Mouse (Mus musculus): ENCODE measurements around the gene Slc26a9. TPM values are rescaled to one million over a fixed set of nuclear protein-coding genes. Genes with fewer than 3 reads are reported as not detected.

Gene Slc26a9
- polyA plus RNA-seq, 1 experiment from 2014 or later, result 0.62 TPM

DNA sequence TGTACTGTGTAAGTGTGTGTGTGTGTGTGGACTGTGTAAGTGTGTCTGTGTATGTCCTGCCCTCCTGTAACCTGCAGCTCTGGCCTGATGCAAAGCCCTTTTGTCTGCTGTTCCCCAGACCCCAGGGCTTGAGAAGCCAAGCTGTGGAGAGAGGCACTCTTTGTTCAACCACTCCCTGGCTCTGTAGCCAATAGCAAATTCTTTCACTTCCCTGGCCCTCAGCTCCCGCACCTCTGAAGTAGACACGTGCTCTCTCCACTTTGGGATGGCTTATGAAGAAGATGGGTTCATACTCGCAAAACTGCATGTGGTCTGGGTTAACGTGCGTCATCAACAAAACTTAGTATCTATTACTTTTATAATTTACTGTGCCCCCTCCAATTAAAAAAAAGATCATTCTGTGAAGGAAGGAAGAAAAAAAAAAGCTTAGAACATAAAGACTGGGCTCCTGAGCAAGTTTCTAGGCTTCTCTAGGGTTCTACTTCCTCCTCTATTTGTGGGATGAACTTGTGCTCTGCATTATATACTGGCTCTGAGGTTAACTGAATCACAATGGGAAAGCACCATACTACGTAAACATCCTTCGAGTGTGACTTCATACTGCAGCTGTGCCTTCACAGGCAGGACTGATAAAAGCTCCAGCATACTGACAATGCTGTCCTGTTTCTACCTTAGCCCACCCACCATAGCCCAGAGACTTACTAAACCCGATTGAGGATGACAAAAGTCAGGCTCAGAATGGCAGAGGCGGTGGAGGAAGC lies 16.0 kb downstream of the Slc26a9 start:
- Histone ChIP-seq H3K4me3 (ENCODE audit: low read length) (no peak overlapping the region), H3K27me3 (ENCODE audit: control insufficient read depth, insufficient read depth, low read length) (no peaks in the 10 kb centered on the region), H3K36me3 (ENCODE audit: control insufficient read depth, insufficient read depth, low read length) (no peaks in the 10 kb centered on the region), H3K9ac (ENCODE audit: low read depth, low read length) (no peak overlapping the region), H3K27ac (ENCODE audit: low read depth, low read length) (no peak overlapping the region), H3K4me1 (ENCODE audit: control insufficient read depth, insufficient read depth, low read length) (no peaks in the 10 kb centered on the region), H3K9me3 (ENCODE audit: control insufficient read depth, low read length) (no peaks in the 10 kb centered on the region), H3K4me2 (replicated peaks; ENCODE audit: low read depth, low read length) (no peak overlapping the region)
- WGBS, result 79% methylated on average over 9 of the region's 9 CpGs
- no peak for ATAC-seq (ENCODE audit: low FRiP score, low TSS enrichment)

DNA sequence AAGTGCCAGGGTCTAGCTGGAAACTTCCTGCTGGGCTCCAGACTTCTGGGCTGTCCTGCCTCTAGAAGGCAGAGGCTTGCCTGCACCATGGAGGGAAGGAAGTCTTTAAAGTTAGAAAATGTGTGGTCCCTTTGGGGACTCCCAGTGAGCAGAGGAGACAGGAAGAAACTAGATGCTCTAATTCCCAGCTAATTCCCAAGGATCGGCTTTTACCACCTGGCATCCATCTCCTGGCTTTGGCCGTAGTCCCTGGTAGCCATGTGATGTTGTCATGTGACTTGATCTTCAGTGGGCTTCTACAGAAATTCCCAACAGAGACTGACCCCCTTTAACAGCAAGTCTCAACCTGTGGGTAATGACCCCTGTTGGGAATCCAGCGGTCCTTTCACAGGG lies 16.6 kb downstream of the Slc26a9 start:
- no peak for ATAC-seq (ENCODE audit: low FRiP score, low TSS enrichment)
- Histone ChIP-seq H3K27ac (ENCODE audit: low read depth, low read length) (no peak overlapping the region), H3K9ac (ENCODE audit: low read depth, low read length) (no peak overlapping the region), H3K4me3 (ENCODE audit: low read length) (no peak overlapping the region), H3K9me3 (ENCODE audit: control insufficient read depth, low read length) (no peaks in the 10 kb centered on the region), H3K27me3 (ENCODE audit: control insufficient read depth, insufficient read depth, low read length) (no peaks in the 10 kb centered on the region), H3K4me2 (replicated peaks; ENCODE audit: low read depth, low read length) (no peak overlapping the region), H3K4me1 (ENCODE audit: control insufficient read depth, insufficient read depth, low read length) (no peaks in the 10 kb centered on the region), H3K36me3 (ENCODE audit: control insufficient read depth, insufficient read depth, low read length) (no peaks in the 10 kb centered on the region)
- WGBS, result 87% methylated on average over 3 of the region's 3 CpGs

DNA sequence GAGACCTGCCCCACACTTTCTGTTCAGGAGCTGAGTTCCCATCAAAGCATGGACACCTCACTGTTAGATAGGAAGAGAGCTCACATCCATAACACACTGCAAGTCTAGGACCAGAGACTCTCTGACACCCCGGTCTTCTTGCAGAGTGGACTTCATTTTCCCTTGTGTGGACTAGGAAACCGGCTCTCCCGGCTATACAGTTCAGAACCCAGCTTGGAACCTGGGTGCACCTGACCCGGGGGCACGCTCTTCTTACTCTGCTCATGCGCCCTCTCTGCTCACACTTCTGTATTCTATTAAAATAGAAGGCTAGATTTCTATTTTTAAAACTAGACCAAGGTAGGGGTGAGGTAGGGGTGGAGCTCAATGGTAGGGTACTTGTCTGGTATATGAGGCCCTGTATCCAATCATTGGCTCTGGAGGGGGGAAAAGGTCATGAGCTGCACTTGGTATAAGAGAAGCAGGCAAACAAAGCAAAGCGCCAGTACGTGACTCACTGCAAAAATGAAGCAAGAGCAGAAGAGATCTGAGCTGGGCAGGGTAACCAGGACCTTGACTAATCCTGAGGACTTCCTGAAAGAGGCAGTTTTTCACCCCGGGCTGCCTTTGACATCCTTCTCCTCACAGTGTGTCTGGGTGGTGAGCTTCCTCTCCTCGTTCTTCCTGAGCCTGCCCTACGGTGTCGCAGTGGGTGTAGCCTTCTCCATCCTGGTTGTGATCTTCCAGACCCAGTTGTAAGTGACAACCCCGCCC lies 17.4 kb downstream of the Slc26a9 start:
- Histone ChIP-seq H3K4me1 (ENCODE audit: control insufficient read depth, insufficient read depth, low read length) (no peaks in the 10 kb centered on the region), H3K9me3 (ENCODE audit: control insufficient read depth, low read length) (no peaks in the 10 kb centered on the region), H3K4me3 (ENCODE audit: low read length) (no peak overlapping the region), H3K9ac (ENCODE audit: low read depth, low read length) (no peak overlapping the region), H3K4me2 (replicated peaks; ENCODE audit: low read depth, low read length) (no peak overlapping the region), H3K27ac (ENCODE audit: low read depth, low read length) (no peak overlapping the region), H3K36me3 (ENCODE audit: control insufficient read depth, insufficient read depth, low read length) (no peaks in the 10 kb centered on the region), H3K27me3 (ENCODE audit: control insufficient read depth, insufficient read depth, low read length) (no peaks in the 10 kb centered on the region)
- WGBS, result 81% methylated on average over 13 of the region's 13 CpGs
- no peak for ATAC-seq (ENCODE audit: low FRiP score, low TSS enrichment)

DNA sequence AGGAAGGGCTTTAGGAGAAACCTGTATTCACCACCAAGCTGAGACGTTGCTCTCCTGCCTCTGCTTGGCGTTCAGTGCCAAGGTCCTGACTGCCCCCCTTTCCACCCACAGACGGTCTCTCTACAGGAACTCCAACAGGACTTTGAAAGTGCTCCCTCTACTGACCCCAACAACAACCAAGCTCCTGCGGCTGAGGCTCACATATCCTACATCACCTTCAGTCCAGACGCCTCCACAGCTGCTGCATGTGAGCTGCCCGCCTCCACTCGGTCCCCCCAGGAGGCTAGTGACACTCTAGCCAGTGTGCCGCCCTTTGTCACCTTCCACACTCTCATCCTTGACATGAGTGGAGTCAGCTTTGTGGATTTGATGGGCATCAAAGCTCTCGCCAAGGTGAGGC lies 19.9 kb downstream of the Slc26a9 start:
- ATAC-seq (ENCODE audit: low FRiP score, low TSS enrichment), result no peak
- Histone ChIP-seq H3K4me1 (ENCODE audit: control insufficient read depth, insufficient read depth, low read length) (no peaks in the 10 kb centered on the region), H3K27ac (ENCODE audit: low read depth, low read length) (no peak overlapping the region), H3K4me3 (ENCODE audit: low read length) (no peak overlapping the region), H3K9me3 (ENCODE audit: control insufficient read depth, low read length) (no peaks in the 10 kb centered on the region), H3K36me3 (ENCODE audit: control insufficient read depth, insufficient read depth, low read length) (no peaks in the 10 kb centered on the region), H3K27me3 (ENCODE audit: control insufficient read depth, insufficient read depth, low read length) (no peaks in the 10 kb centered on the region), H3K4me2 (replicated peaks; ENCODE audit: low read depth, low read length) (no peak overlapping the region), H3K9ac (ENCODE audit: low read depth, low read length) (no peak overlapping the region)
- 50% methylated on average over 9 of the region's 9 CpGs for WGBS

DNA sequence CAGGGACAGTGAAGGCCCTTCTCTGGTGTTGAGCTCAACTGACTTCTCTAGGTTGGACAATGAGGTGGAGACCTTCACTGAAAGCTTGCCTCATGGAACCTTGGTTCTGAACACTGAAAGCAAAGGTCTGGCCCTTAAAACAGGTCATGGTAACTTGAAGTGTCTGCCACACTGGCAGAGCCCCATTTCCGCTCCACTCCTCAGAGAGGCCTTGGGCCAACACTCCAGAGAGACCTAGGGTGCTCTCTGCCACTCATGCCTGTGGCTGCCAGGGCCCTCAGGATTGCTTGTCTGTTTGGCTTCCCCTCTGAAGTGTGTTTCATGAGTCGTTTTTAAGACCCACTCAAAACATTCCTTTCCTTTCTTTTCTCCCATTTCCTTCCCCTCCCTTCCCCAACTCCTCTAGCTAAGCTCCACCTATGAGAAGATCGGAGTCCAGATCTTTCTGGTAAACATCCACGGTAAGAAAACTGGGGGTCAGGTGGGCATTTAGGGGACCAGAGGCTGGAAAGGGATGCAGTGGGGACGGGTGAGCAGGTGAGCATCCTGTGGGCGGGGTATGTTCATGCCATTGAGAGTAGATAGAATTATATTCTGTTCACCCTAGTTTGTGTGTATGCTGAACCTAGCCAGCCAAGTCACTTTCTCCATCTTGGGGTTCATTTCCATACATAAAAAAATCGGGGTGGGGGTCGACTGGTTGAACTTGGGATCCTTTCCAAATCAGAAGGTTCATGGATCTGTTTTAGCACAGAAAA lies 20.9 kb downstream of the Slc26a9 start:
- H3K9me3 ChIP-seq (ENCODE audit: control insufficient read depth, low read length), result no peaks in the 10 kb centered on the region
- 64% methylated on average over 8 of the region's 8 CpGs for WGBS
- no peaks in the 10 kb centered on the region for H3K4me1 ChIP-seq (ENCODE audit: control insufficient read depth, insufficient read depth, low read length)
- H3K4me3 ChIP-seq (ENCODE audit: low read length), result no peak overlapping the region
- H3K36me3 ChIP-seq (ENCODE audit: control insufficient read depth, insufficient read depth, low read length), result no peaks in the 10 kb centered on the region
- H3K27me3 ChIP-seq (ENCODE audit: control insufficient read depth, insufficient read depth, low read length), result no peaks in the 10 kb centered on the region
- ATAC-seq (ENCODE audit: low FRiP score, low TSS enrichment), result no peak
- H3K27ac ChIP-seq (ENCODE audit: low read depth, low read length), result no peak overlapping the region
- no peak overlapping the region for H3K4me2 ChIP-seq (replicated peaks; ENCODE audit: low read depth, low read length)
- H3K9ac ChIP-seq (ENCODE audit: low read depth, low read length), result no peak overlapping the region

DNA sequence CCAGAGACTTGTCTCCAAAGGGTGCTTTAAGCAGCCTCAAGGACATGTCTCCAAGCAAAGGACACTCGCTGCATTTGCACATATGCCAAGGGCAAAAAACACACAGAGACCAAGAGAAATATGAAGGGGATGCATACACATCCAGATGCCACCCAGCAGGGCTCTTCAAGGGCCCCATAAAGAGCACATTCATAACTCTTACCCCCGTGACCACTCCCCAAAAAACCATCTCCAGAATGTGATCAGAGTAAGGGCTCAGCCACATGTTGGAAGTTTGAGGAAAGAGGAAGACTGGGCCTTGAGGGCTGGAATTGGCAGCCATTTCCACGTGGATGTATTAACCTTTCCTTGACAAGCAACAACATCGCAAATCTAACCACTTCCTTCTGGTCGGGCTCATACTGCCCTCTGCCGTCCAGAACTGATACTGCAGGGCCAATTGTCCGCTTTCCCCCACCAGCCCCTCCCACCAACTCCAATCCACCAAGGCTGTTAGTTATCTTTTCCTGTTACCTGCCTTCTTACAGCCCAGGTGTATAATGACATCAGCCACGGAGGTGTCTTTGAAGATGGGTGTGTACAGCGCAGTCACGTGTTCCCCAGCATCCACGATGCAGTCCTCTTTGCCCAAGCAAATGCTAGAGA lies 21.7 kb downstream of the Slc26a9 start:
- ATAC-seq (ENCODE audit: low FRiP score, low TSS enrichment), result peak; percentile 62
- 12% methylated on average over 11 of the region's 11 CpGs for WGBS
- H3K4me1 ChIP-seq (ENCODE audit: control insufficient read depth, insufficient read depth, low read length), result no peaks in the 10 kb centered on the region
- no peaks in the 10 kb centered on the region for H3K36me3 ChIP-seq (ENCODE audit: control insufficient read depth, insufficient read depth, low read length)
- no peak overlapping the region for H3K9ac ChIP-seq (ENCODE audit: low read depth, low read length)
- H3K4me2 ChIP-seq (replicated peaks; ENCODE audit: low read depth, low read length), result no peak overlapping the region
- H3K27ac ChIP-seq (ENCODE audit: low read depth, low read length), result no peak overlapping the region
- no peaks in the 10 kb centered on the region for H3K9me3 ChIP-seq (ENCODE audit: control insufficient read depth, low read length)
- no peaks in the 10 kb centered on the region for H3K27me3 ChIP-seq (ENCODE audit: control insufficient read depth, insufficient read depth, low read length)
- no peak overlapping the region for H3K4me3 ChIP-seq (ENCODE audit: low read length)

DNA sequence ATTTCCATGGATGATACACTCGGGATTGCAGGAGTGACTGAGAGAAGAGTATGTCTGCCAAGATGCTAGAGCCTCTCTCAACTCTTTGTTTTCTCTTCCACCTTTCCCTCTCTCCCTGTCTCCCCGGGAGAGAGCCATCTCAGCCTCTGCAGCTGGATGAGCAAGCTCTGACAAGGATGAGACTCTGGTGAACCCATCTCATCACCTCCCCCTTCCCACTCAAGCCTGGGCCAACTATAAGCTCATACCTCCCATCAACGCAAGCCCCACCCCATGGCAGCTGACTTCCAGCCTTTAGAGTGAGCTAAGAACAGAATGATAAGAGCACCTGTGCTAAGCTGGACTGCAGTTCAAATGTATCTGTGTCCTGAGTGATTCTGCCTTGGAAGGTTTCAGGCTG lies 25.5 kb downstream of the Slc26a9 start:
- no peaks in the 10 kb centered on the region for H3K36me3 ChIP-seq (ENCODE audit: control insufficient read depth, insufficient read depth, low read length)
- no peak overlapping the region for H3K4me2 ChIP-seq (replicated peaks; ENCODE audit: low read depth, low read length)
- H3K27me3 ChIP-seq (ENCODE audit: control insufficient read depth, insufficient read depth, low read length), result no peaks in the 10 kb centered on the region
- WGBS, result 66% methylated on average over 3 of the region's 3 CpGs
- no peak overlapping the region for H3K27ac ChIP-seq (ENCODE audit: low read depth, low read length)
- H3K9me3 ChIP-seq (ENCODE audit: control insufficient read depth, low read length), result no peaks in the 10 kb centered on the region
- no peak overlapping the region for H3K9ac ChIP-seq (ENCODE audit: low read depth, low read length)
- no peaks in the 10 kb centered on the region for H3K4me1 ChIP-seq (ENCODE audit: control insufficient read depth, insufficient read depth, low read length)
- ATAC-seq (ENCODE audit: low FRiP score, low TSS enrichment), result no peak
- no peak overlapping the region for H3K4me3 ChIP-seq (ENCODE audit: low read length)

DNA sequence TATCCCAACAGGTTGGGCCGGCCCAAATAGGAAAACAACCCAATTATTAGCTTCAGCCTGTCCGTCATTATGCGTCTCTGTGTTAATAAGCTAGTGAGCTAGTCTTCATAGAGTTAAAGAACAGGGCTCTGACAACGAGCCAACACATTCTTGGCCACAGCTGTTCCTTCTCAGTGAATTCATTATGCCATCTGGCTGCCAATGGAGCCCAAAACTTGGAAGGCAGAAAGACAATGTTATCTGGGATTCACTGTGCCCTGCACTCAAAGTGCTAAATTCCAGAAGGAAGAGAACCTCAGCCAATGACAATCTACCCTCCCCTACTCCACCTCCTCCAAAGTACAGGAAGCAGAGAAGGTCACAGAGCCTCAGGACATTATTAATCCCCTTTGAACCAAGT lies 26.8 kb downstream of the Slc26a9 start:
- H3K27ac ChIP-seq (ENCODE audit: low read depth, low read length), result no peak overlapping the region
- ATAC-seq (ENCODE audit: low FRiP score, low TSS enrichment), result no peak
- no peaks in the 10 kb centered on the region for H3K9me3 ChIP-seq (ENCODE audit: control insufficient read depth, low read length)
- H3K4me2 ChIP-seq (replicated peaks; ENCODE audit: low read depth, low read length), result no peak overlapping the region
- no peaks in the 10 kb centered on the region for H3K4me1 ChIP-seq (ENCODE audit: control insufficient read depth, insufficient read depth, low read length)
- 72% methylated on average over 4 of the region's 4 CpGs for WGBS
- H3K9ac ChIP-seq (ENCODE audit: low read depth, low read length), result no peak overlapping the region
- no peaks in the 10 kb centered on the region for H3K27me3 ChIP-seq (ENCODE audit: control insufficient read depth, insufficient read depth, low read length)
- no peak overlapping the region for H3K4me3 ChIP-seq (ENCODE audit: low read length)
- no peaks in the 10 kb centered on the region for H3K36me3 ChIP-seq (ENCODE audit: control insufficient read depth, insufficient read depth, low read length)
